Mouse (Mus musculus) left cerebral cortex, postnatal 10 days (tissue): ENCODE data around the gene Mgme1. TPM values are rescaled to one million over a fixed set of nuclear protein-coding genes. Genes with fewer than 3 reads are reported as not detected.
A peak's percentile ranks its signal among the peaks of the same experiment; 100 is the strongest.

Experiments
- DNase-seq, 2 experiments: peaks; one replicate each; pipeline ENCODE4 v3.0.0; 2021 to 2022; ENCODE audit warnings: low spot score in 2 of 2, mixed read lengths in 1 of 2; ENCODE audit errors: extremely low spot score in 1 of 2
- intact Hi-C: fragments of 180-260 bp; cut with DNase I; formaldehyde crosslinking; loops from one replicate; pipeline ENCODE4 v1.15.1; 2025
- total RNA-seq, 2 experiments: library from RNA; stranded (reverse); gene quantifications; 2 replicates each; pipeline ENCODE4 v1.2.3; 2021

The Mgme1 gene
- total RNA-seq, 2 experiments from 2014 or later, result 2.9 to 3.8 TPM

- DNase-seq, result no peak
- intact Hi-C loops, result no loop called here
Observed at GRCm38 (mm10) chr2:144290321-144290720, 19.9 kb downstream of the Mgme1 start.

GRCm38 (mm10) chr2:144291600-144292305 is 21.3 kb downstream of the Mgme1 start:
- intact Hi-C loops, result no loop called here

GRCm38 (mm10) chr2:144295145-144295735 is 24.8 kb downstream of the Mgme1 start:
- intact Hi-C loops, result no loop called here
- DNase-seq, result no peak

More at GRCm38 (mm10) chr2:144291600-144292305, 21.3 kb downstream of the Mgme1 start:
- peak; percentile 48 to 66 for DNase-seq

GRCm38 (mm10) chr2:144299749-144300669 is 29.5 kb downstream of the Mgme1 start:
- intact Hi-C loops, result no loop called here
- DNase-seq, result peak in 1 of 2 experiments; percentile 25

GRCm38 (mm10) chr2:144301101-144301500 is 30.6 kb downstream of the Mgme1 start:
- DNase-seq, result no peak
- intact Hi-C loops, result no loop called here

GRCm38 (mm10) chr2:144305721-144306294 is 35.3 kb downstream of the Mgme1 start:
- no peak for DNase-seq
- intact Hi-C loops, result no loop called here

GRCm38 (mm10) chr2:144308561-144308960 is 38.1 kb downstream of the Mgme1 start:
- DNase-seq, result no peak
- intact Hi-C loops, result no loop called here

GRCm38 (mm10) chr2:144310273-144310672 is 39.8 kb downstream of the Mgme1 start:
- no peak for DNase-seq
- intact Hi-C loops, result no loop called here

GRCm38 (mm10) chr2:144311372-144311771 is 40.9 kb downstream of the Mgme1 start:
- intact Hi-C loops, result no loop called here
- no peak for DNase-seq

- no peak for DNase-seq
- intact Hi-C loops, result no loop called here
Observed at GRCm38 (mm10) chr2:144324218-144324617, 53.8 kb downstream of the Mgme1 start.

- intact Hi-C loops, result no loop called here
- no peak for DNase-seq
Observed at GRCm38 (mm10) chr2:144329451-144329850, 59.0 kb downstream of the Mgme1 start.

- intact Hi-C loops, result loop anchor here (5.0 kb wide), 1 partner anchor 37 kb away; the partner anchor contains the start of genes Kat14 and Pet117
- DNase-seq, result no peak
Observed at GRCm38 (mm10) chr2:144329937-144330336, 59.5 kb downstream of the Mgme1 start.

- no peak for DNase-seq
- intact Hi-C loops, result loop anchor here (5.0 kb wide), 1 partner anchor 37 kb away; the partner anchor contains the start of genes Kat14 and Pet117
Observed at GRCm38 (mm10) chr2:144330352-144330959, 60.0 kb downstream of the Mgme1 start.

Other genes starting within 250 kb of the Mgme1 start
- not detected for gene Banf2, start 237.6 kb upstream of the Mgme1 start, total RNA-seq
- 10 to 100 TPM; 63.2 to 63.9 TPM for gene Snx5, start 243 bp downstream of the Mgme1 start, total RNA-seq
- 1 to 10 TPM; 3.2 to 6.3 TPM for gene Ovol2, start 61.5 kb downstream of the Mgme1 start, total RNA-seq
- gene Kat14, start 98.3 kb downstream of the Mgme1 start, total RNA-seq, result 10 to 100 TPM; 24.4 to 27.2 TPM
- gene Pet117, start 98.3 kb downstream of the Mgme1 start, total RNA-seq, result 1 to 10 TPM; 5.3 to 5.5 TPM